14 mouse cellular contexts compared by ENCODE assay signal in genomic region chr6:12787129-12787528, GRCm38 (mm10).
"Had no signal": no experiment of that assay in that cellular context is flagged by ENCODE, and none has a peak within 500 bp of the region (broad histone marks: within the 10 kb centered on the region; RNA-seq: fewer than 3 reads in every experiment).

No protein-coding gene starts in this region.

- H3K27ac ChIP-seq: midbrain, embryonic 10.5 days had no signal

- H3K4me3 ChIP-seq: midbrain, embryonic 10.5 days; myocyte had no signal

- DNase-seq: lung, adult 18-20 months; lung, embryonic 14.5 days; lung, postnatal 10 days; lung, postnatal 4 days; retina, postnatal 1 day; right cerebral cortex, adult 18-20 months; right cerebral cortex, postnatal 25 days; right cerebral cortex, postnatal 4 days; spleen, adult 18-20 months; thymus, adult 18-20 months; thymus, postnatal 14 days; thymus, postnatal 36 days had no signal

- H3K9ac ChIP-seq: lung, embryonic 14.5 days had no signal

- H3K9me3 ChIP-seq: midbrain, embryonic 10.5 days had no signal

- H3K36me3 ChIP-seq: midbrain, embryonic 10.5 days had no signal

- H3K4me2 ChIP-seq: lung, embryonic 14.5 days had no signal

- H3K4me1 ChIP-seq: midbrain, embryonic 10.5 days had no signal
